Mouse (Mus musculus): Measurements from ENCODE around the gene Pdzd7. TPM values are rescaled to one million over a fixed set of nuclear protein-coding genes. Genes with fewer than 3 reads are reported as not detected.

Gene Pdzd7
- polyA plus RNA-seq, 1 experiment from 2014 or later: 0.19 TPM

GRCm38 (mm10) chr19:45065226-45065625, 19.7 kb upstream of the Pdzd7 start:
- no peak overlapping the region for H3K4me2 ChIP-seq
- peaks cover 43% of the 10 kb centered on the region for H3K27me3 ChIP-seq (ENCODE audit: control insufficient read depth, insufficient read depth, low read length)
- no peak overlapping the region for H3K27ac ChIP-seq (ENCODE audit: low read depth, low read length)
- no peaks in the 10 kb centered on the region for H3K36me3 ChIP-seq (ENCODE audit: control insufficient read depth, insufficient read depth, low read length)
- no peak overlapping the region for H3K4me3 ChIP-seq (ENCODE audit: low read depth, low read length)
- H3K9ac ChIP-seq (ENCODE audit: low read length): 0 out of 2 replicates have a peak overlapping the region, but pooled peaks have one; percentile 20
- WGBS: 3% methylated on average over 21 of the region's 21 CpGs
- H3K4me1 ChIP-seq (ENCODE audit: control insufficient read depth, insufficient read depth, low read length): peaks cover 5% of the 10 kb centered on the region; the same call in 1 of the 2 replicates
- ATAC-seq (ENCODE audit: low FRiP score): no peak
- H3K9me3 ChIP-seq (ENCODE audit: control insufficient read depth, low read length): no peaks in the 10 kb centered on the region
- peak; percentile 87 for DNase-seq (ENCODE audit: low spot score, missing footprints)

- peaks cover 43% of the 10 kb centered on the region for H3K27me3 ChIP-seq (ENCODE audit: control insufficient read depth, insufficient read depth, low read length)
- WGBS: 45% methylated on average over 20 of the region's 20 CpGs
- H3K4me2 ChIP-seq: 0 out of 2 replicates have a peak overlapping the region, but pooled peaks have one; percentile 1
- peaks cover 8% of the 10 kb centered on the region; the same call in 1 of the 2 replicates for H3K4me1 ChIP-seq (ENCODE audit: control insufficient read depth, insufficient read depth, low read length)
- no peak overlapping the region for H3K27ac ChIP-seq (ENCODE audit: low read depth, low read length)
- H3K9ac ChIP-seq (ENCODE audit: low read length): 0 out of 2 replicates have a peak overlapping the region, but pooled peaks have one; percentile 18
- H3K9me3 ChIP-seq (ENCODE audit: control insufficient read depth, low read length): no peaks in the 10 kb centered on the region
- no peaks in the 10 kb centered on the region for H3K36me3 ChIP-seq (ENCODE audit: control insufficient read depth, insufficient read depth, low read length)
- peak; percentile 90 for DNase-seq (ENCODE audit: low spot score, missing footprints)
- no peak overlapping the region for H3K4me3 ChIP-seq (ENCODE audit: low read depth, low read length)
- ATAC-seq (ENCODE audit: low FRiP score): peak; percentile 55; the same call in 1 of the 2 replicates
These were observed 18.2 kb upstream of the Pdzd7 start for GRCm38 (mm10) chr19:45063565-45064292.

GRCm38 (mm10) chr19:45058841-45059240, 13.3 kb upstream of the Pdzd7 start:
- 1% methylated on average over 14 of the region's 14 CpGs for WGBS
- ATAC-seq (ENCODE audit: low FRiP score): no peak
- no peaks in the 10 kb centered on the region for H3K36me3 ChIP-seq (ENCODE audit: control insufficient read depth, insufficient read depth, low read length)

GRCm38 (mm10) chr19:45058113-45058839, 12.8 kb upstream of the Pdzd7 start:
- WGBS: under 1% methylated on average over 34 of the region's 34 CpGs
- H3K4me1 ChIP-seq (ENCODE audit: control insufficient read depth, insufficient read depth, low read length): peaks cover 15% of the 10 kb centered on the region
- H3K36me3 ChIP-seq (ENCODE audit: control insufficient read depth, insufficient read depth, low read length): no peaks in the 10 kb centered on the region
- no peaks in the 10 kb centered on the region for H3K27me3 ChIP-seq (ENCODE audit: control insufficient read depth, insufficient read depth, low read length)
- peak; percentile 100 for DNase-seq (ENCODE audit: low spot score, missing footprints)
- H3K27ac ChIP-seq (ENCODE audit: low read depth, low read length): peak overlapping the region; percentile 97
- peak overlapping the region; percentile 64 for H3K4me2 ChIP-seq
- H3K9ac ChIP-seq (ENCODE audit: low read length): peak overlapping the region; percentile 88
- H3K9me3 ChIP-seq (ENCODE audit: control insufficient read depth, low read length): no peaks in the 10 kb centered on the region
- peak overlapping the region; percentile 56 for H3K4me3 ChIP-seq (ENCODE audit: low read depth, low read length)
- peak; percentile 94 for ATAC-seq (ENCODE audit: low FRiP score)

More at GRCm38 (mm10) chr19:45058841-45059240, 13.3 kb upstream of the Pdzd7 start:
- no peaks in the 10 kb centered on the region for H3K9me3 ChIP-seq (ENCODE audit: control insufficient read depth, low read length)
- H3K4me2 ChIP-seq: peak overlapping the region; percentile 64
- DNase-seq (ENCODE audit: low spot score, missing footprints): no peak
- peaks cover 15% of the 10 kb centered on the region for H3K4me1 ChIP-seq (ENCODE audit: control insufficient read depth, insufficient read depth, low read length)
- H3K27ac ChIP-seq (ENCODE audit: low read depth, low read length): peak overlapping the region; percentile 97
- peak overlapping the region; percentile 88 for H3K9ac ChIP-seq (ENCODE audit: low read length)
- H3K4me3 ChIP-seq (ENCODE audit: low read depth, low read length): peak overlapping the region; percentile 56
- no peaks in the 10 kb centered on the region; the same call in 1 of the 2 replicates for H3K27me3 ChIP-seq (ENCODE audit: control insufficient read depth, insufficient read depth, low read length)

- no peak for DNase-seq (ENCODE audit: low spot score, missing footprints)
- H3K4me1 ChIP-seq (ENCODE audit: control insufficient read depth, insufficient read depth, low read length): peaks cover 15% of the 10 kb centered on the region
- no peaks in the 10 kb centered on the region for H3K27me3 ChIP-seq (ENCODE audit: control insufficient read depth, insufficient read depth, low read length)
- no peaks in the 10 kb centered on the region for H3K36me3 ChIP-seq (ENCODE audit: control insufficient read depth, insufficient read depth, low read length)
- H3K9ac ChIP-seq (ENCODE audit: low read length): peak overlapping the region; percentile 64
- H3K27ac ChIP-seq (ENCODE audit: low read depth, low read length): peak overlapping the region; percentile 97
- 51% methylated on average over 7 of the region's 7 CpGs for WGBS
- no peak for ATAC-seq (ENCODE audit: low FRiP score)
- peak overlapping the region; percentile 50 for H3K4me2 ChIP-seq
- H3K4me3 ChIP-seq (ENCODE audit: low read depth, low read length): peak overlapping the region; percentile 56
- no peaks in the 10 kb centered on the region for H3K9me3 ChIP-seq (ENCODE audit: control insufficient read depth, low read length)
These were observed 12.2 kb upstream of the Pdzd7 start for GRCm38 (mm10) chr19:45057724-45058112.

GRCm38 (mm10) chr19:45056908-45057698, 11.6 kb upstream of the Pdzd7 start:
- Histone ChIP-seq H3K9me3 (ENCODE audit: control insufficient read depth, low read length) (no peaks in the 10 kb centered on the region), H3K9ac (ENCODE audit: low read length) (peak overlapping the region; percentile 64)
- no peak for DNase-seq (ENCODE audit: low spot score, missing footprints)

GRCm38 (mm10) chr19:45056364-45056763, 10.8 kb upstream of the Pdzd7 start:
- Histone ChIP-seq H3K9ac (ENCODE audit: low read length) (no peak overlapping the region), H3K36me3 (ENCODE audit: control insufficient read depth, insufficient read depth, low read length) (no peaks in the 10 kb centered on the region), H3K4me1 (ENCODE audit: control insufficient read depth, insufficient read depth, low read length) (peaks cover 15% of the 10 kb centered on the region), H3K27me3 (ENCODE audit: control insufficient read depth, insufficient read depth, low read length) (no peaks in the 10 kb centered on the region), H3K9me3 (ENCODE audit: control insufficient read depth, low read length) (no peaks in the 10 kb centered on the region), H3K4me2 (no peak overlapping the region), H3K27ac (ENCODE audit: low read depth, low read length) (no peak overlapping the region), H3K4me3 (ENCODE audit: low read depth, low read length) (no peak overlapping the region)
- DNase-seq (ENCODE audit: low spot score, missing footprints): no peak
- WGBS: 52% methylated on average over 4 of the region's 4 CpGs
- no peak for ATAC-seq (ENCODE audit: low FRiP score)

More at GRCm38 (mm10) chr19:45056908-45057698, 11.6 kb upstream of the Pdzd7 start:
- WGBS: 83% methylated on average over 7 of the region's 7 CpGs
- Histone ChIP-seq H3K27me3 (ENCODE audit: control insufficient read depth, insufficient read depth, low read length) (no peaks in the 10 kb centered on the region), H3K4me2 (peak overlapping the region; percentile 50), H3K4me1 (ENCODE audit: control insufficient read depth, insufficient read depth, low read length) (peaks cover 15% of the 10 kb centered on the region), H3K36me3 (ENCODE audit: control insufficient read depth, insufficient read depth, low read length) (no peaks in the 10 kb centered on the region), H3K27ac (ENCODE audit: low read depth, low read length) (no peak overlapping the region; the same call in 1 of the 2 replicates), H3K4me3 (ENCODE audit: low read depth, low read length) (no peak overlapping the region; the same call in 1 of the 2 replicates)
- ATAC-seq (ENCODE audit: low FRiP score): no peak

GRCm38 (mm10) chr19:45054892-45055690, 9.6 kb upstream of the Pdzd7 start:
- Histone ChIP-seq H3K4me2 (no peak overlapping the region), H3K9ac (ENCODE audit: low read length) (no peak overlapping the region), H3K36me3 (ENCODE audit: control insufficient read depth, insufficient read depth, low read length) (no peaks in the 10 kb centered on the region), H3K27ac (ENCODE audit: low read depth, low read length) (no peak overlapping the region), H3K9me3 (ENCODE audit: control insufficient read depth, low read length) (no peaks in the 10 kb centered on the region), H3K27me3 (ENCODE audit: control insufficient read depth, insufficient read depth, low read length) (no peaks in the 10 kb centered on the region), H3K4me1 (ENCODE audit: control insufficient read depth, insufficient read depth, low read length) (peaks cover 15% of the 10 kb centered on the region), H3K4me3 (ENCODE audit: low read depth, low read length) (no peak overlapping the region)
- ATAC-seq (ENCODE audit: low FRiP score) (no peak), DNase-seq (ENCODE audit: low spot score, missing footprints) (no peak)
- 89% methylated on average over 6 of the region's 6 CpGs for WGBS
